Mouse (Mus musculus) limb, embryonic 13.5 days (tissue): ENCODE measurements around the gene Fam241b. TPM values are rescaled to one million over a fixed set of nuclear protein-coding genes. Genes with fewer than 3 reads are reported as not detected.

Source experiments
- ATAC-seq: fragments of 200-750 bp; cut with Nextera tagmentation; 2 replicates; pipeline ENCODE4 v1.8.0; 2017; ENCODE audit warnings: low read depth, moderate number of reproducible peaks, moderate TSS enrichment; ENCODE audit not compliant: low FRiP score
- H3K27ac ChIP-seq: fragments of 300-500 bp; sonication (generic); 2 replicates; pipeline ENCODE4 v1.5.1; 2015; ENCODE audit warnings: inconsistent platforms, mild to moderate bottlenecking, moderate library complexity
- H3K27me3 ChIP-seq: fragments of 300-500 bp; sonication (generic); 2 replicates; pipeline ENCODE4 v1.6.1; 2015; ENCODE audit warnings: mild to moderate bottlenecking, inconsistent platforms
- H3K36me3 ChIP-seq: fragments of 300-500 bp; sonication (generic); 2 replicates; pipeline ENCODE4 v1.6.1; 2015; ENCODE audit warnings: inconsistent platforms, mild to moderate bottlenecking, moderate library complexity
- H3K4me1 ChIP-seq: fragments of 300-500 bp; sonication (generic); 2 replicates; pipeline ENCODE4 v1.6.1; 2015; ENCODE audit warnings: inconsistent platforms
- H3K4me2 ChIP-seq: fragments of 300-500 bp; sonication (generic); replicated peaks from 2 replicates; pipeline ENCODE4 v1.6.1; 2015; ENCODE audit warnings: inconsistent platforms, mild to moderate bottlenecking, moderate library complexity
- H3K4me3 ChIP-seq: fragments of 300-500 bp; sonication (generic); 2 replicates; pipeline ENCODE4 v1.5.1; 2015; ENCODE audit warnings: moderate library complexity, mild to moderate bottlenecking, inconsistent platforms
- H3K9ac ChIP-seq: fragments of 300-500 bp; sonication (generic); 2 replicates; pipeline ENCODE4 v1.6.1; 2015; ENCODE audit warnings: mild to moderate bottlenecking, inconsistent platforms
- H3K9me3 ChIP-seq: fragments of 300-500 bp; sonication (generic); 2 replicates; pipeline ENCODE4 v1.6.1; 2016; ENCODE audit warnings: inconsistent platforms
- WGBS: fragments of 180-500 bp; shearing (Covaris S2); methylation state at CpG from one replicate; pipeline ENCODE4 v1.1.7; 2015; 5-methylcytosine and 5-hydroxymethylcytosine counted together
- polyA plus RNA-seq: library from polyadenylated mRNA; unstranded; fragments of >200 nt; fragmentation: Nextera tagmentation; extraction: Ambion mirVana; gene quantifications from 2 replicates; pipeline ENCODE4 v1.2.1, GENCODE M21; 2015

Fam241b gene
- polyA plus RNA-seq: 16.2 and 18.1 TPM in 2 replicates

GRCm38 (mm10) chr10:62143820-62144219, at the start of gene Fam241b:
Gene Fam241b, minus strand, starts transcription at chr10:62143920.
- no peak within 1 kb of the TSS for H3K9ac ChIP-seq
- H3K4me3 ChIP-seq: no peak within 1 kb of the TSS
- H3K9me3 ChIP-seq: no peaks in the 10 kb centered on the region
- H3K36me3 ChIP-seq: no peaks in the 10 kb centered on the region
- H3K27me3 ChIP-seq: peaks cover 25% of the 10 kb centered on the region
- no peak within 1 kb of the TSS for H3K27ac ChIP-seq
- 56% methylated on average over 8 of the region's 8 CpGs for WGBS
- ATAC-seq: no peak
- no peaks in the 10 kb centered on the region for H3K4me1 ChIP-seq
- H3K4me2 ChIP-seq: no peak within 1 kb of the TSS

GRCm38 (mm10) chr10:62192701-62193157, 49.0 kb upstream of the Fam241b start:
- H3K27ac ChIP-seq: no peak overlapping the region
- no peaks in the 10 kb centered on the region for H3K27me3 ChIP-seq
- no peaks in the 10 kb centered on the region for H3K9me3 ChIP-seq
- peaks cover 7% of the 10 kb centered on the region; the same call in 1 of the 2 replicates for H3K4me1 ChIP-seq
- H3K9ac ChIP-seq: no peak overlapping the region
- no peaks in the 10 kb centered on the region for H3K36me3 ChIP-seq
- H3K4me2 ChIP-seq: no peak overlapping the region
- WGBS: 72% methylated on average over 9 of the region's 9 CpGs
- no peak for ATAC-seq
- no peak overlapping the region for H3K4me3 ChIP-seq

- Histone ChIP-seq H3K9ac (no peak overlapping the region), H3K9me3 (no peaks in the 10 kb centered on the region), H3K4me2 (no peak overlapping the region), H3K36me3 (no peaks in the 10 kb centered on the region), H3K27ac (no peak overlapping the region), H3K27me3 (0 out of 2 replicates have a peak, but pooled peaks cover 4% of the 10 kb centered on the region), H3K4me1 (peaks cover 7% of the 10 kb centered on the region; the same call in 1 of the 2 replicates), H3K4me3 (no peak overlapping the region)
- ATAC-seq: no peak
- WGBS: 88% methylated on average over 7 of the region's 7 CpGs
Observed at GRCm38 (mm10) chr10:62190821-62191220, 47.1 kb upstream of the Fam241b start.

GRCm38 (mm10) chr10:62189910-62190309, 46.2 kb upstream of the Fam241b start:
- Histone ChIP-seq H3K36me3 (no peaks in the 10 kb centered on the region), H3K4me2 (no peak overlapping the region), H3K4me1 (peaks cover 7% of the 10 kb centered on the region; the same call in 1 of the 2 replicates), H3K27me3 (0 out of 2 replicates have a peak, but pooled peaks cover 7% of the 10 kb centered on the region), H3K4me3 (no peak overlapping the region), H3K27ac (no peak overlapping the region), H3K9ac (no peak overlapping the region), H3K9me3 (no peaks in the 10 kb centered on the region)
- no peak; the same call in 1 of the 2 replicates for ATAC-seq
- 64% methylated on average over 4 of the region's 4 CpGs for WGBS

- WGBS: 65% methylated on average over 3 of the region's 3 CpGs
- no peak for ATAC-seq
- 0 out of 2 replicates have a peak, but pooled peaks cover 7% of the 10 kb centered on the region for H3K27me3 ChIP-seq
- H3K4me1 ChIP-seq: peaks cover 7% of the 10 kb centered on the region; the same call in 1 of the 2 replicates
- H3K9me3 ChIP-seq: no peaks in the 10 kb centered on the region
- H3K27ac ChIP-seq: no peak overlapping the region
- no peak overlapping the region for H3K4me3 ChIP-seq
- no peak overlapping the region for H3K9ac ChIP-seq
- H3K4me2 ChIP-seq: no peak overlapping the region
- no peaks in the 10 kb centered on the region for H3K36me3 ChIP-seq
Observed at GRCm38 (mm10) chr10:62189303-62189702, 45.6 kb upstream of the Fam241b start.

- ATAC-seq: peak; percentile 34; the same call in 1 of the 2 replicates
- no peaks in the 10 kb centered on the region for H3K9me3 ChIP-seq
- no peak overlapping the region for H3K27ac ChIP-seq
- H3K36me3 ChIP-seq: no peaks in the 10 kb centered on the region
- no peak overlapping the region for H3K4me3 ChIP-seq
- H3K27me3 ChIP-seq: peaks cover 11% of the 10 kb centered on the region; the same call in 1 of the 2 replicates
- no peak overlapping the region for H3K9ac ChIP-seq
- 21% methylated on average over 7 of the region's 7 CpGs for WGBS
- no peak overlapping the region for H3K4me2 ChIP-seq
- H3K4me1 ChIP-seq: peaks cover 7% of the 10 kb centered on the region; the same call in 1 of the 2 replicates
Observed at GRCm38 (mm10) chr10:62186882-62187281, 43.2 kb upstream of the Fam241b start.

GRCm38 (mm10) chr10:62183053-62183452, 39.3 kb upstream of the Fam241b start:
- H3K36me3 ChIP-seq: no peaks in the 10 kb centered on the region
- no peaks in the 10 kb centered on the region for H3K4me1 ChIP-seq
- peaks cover 11% of the 10 kb centered on the region; the same call in 1 of the 2 replicates for H3K27me3 ChIP-seq
- no peak overlapping the region for H3K27ac ChIP-seq
- no peak overlapping the region for H3K4me2 ChIP-seq
- no peaks in the 10 kb centered on the region for H3K9me3 ChIP-seq
- peak; percentile 51 for ATAC-seq
- H3K4me3 ChIP-seq: no peak overlapping the region
- WGBS: 3% methylated on average over 10 of the region's 10 CpGs
- no peak overlapping the region for H3K9ac ChIP-seq

- 69% methylated on average over 6 of the region's 6 CpGs for WGBS
- peaks cover 11% of the 10 kb centered on the region; the same call in 1 of the 2 replicates for H3K27me3 ChIP-seq
- ATAC-seq: no peak
Observed at GRCm38 (mm10) chr10:62182471-62183014, 38.8 kb upstream of the Fam241b start.

GRCm38 (mm10) chr10:62181701-62182100, 38.0 kb upstream of the Fam241b start:
- H3K4me1 ChIP-seq: no peaks in the 10 kb centered on the region
- no peaks in the 10 kb centered on the region for H3K36me3 ChIP-seq
- H3K27me3 ChIP-seq: peaks cover 11% of the 10 kb centered on the region; the same call in 1 of the 2 replicates
- no peak overlapping the region for H3K4me3 ChIP-seq
- ATAC-seq: no peak
- no peak overlapping the region for H3K4me2 ChIP-seq
- no peaks in the 10 kb centered on the region for H3K9me3 ChIP-seq
- H3K9ac ChIP-seq: no peak overlapping the region
- WGBS: 52% methylated on average over 3 of the region's 3 CpGs
- H3K27ac ChIP-seq: no peak overlapping the region

More at GRCm38 (mm10) chr10:62182471-62183014, 38.8 kb upstream of the Fam241b start:
- Histone ChIP-seq H3K9me3 (no peaks in the 10 kb centered on the region), H3K9ac (no peak overlapping the region), H3K36me3 (no peaks in the 10 kb centered on the region), H3K4me2 (no peak overlapping the region), H3K4me1 (no peaks in the 10 kb centered on the region), H3K27ac (no peak overlapping the region), H3K4me3 (no peak overlapping the region)

GRCm38 (mm10) chr10:62179944-62180343, 36.2 kb upstream of the Fam241b start:
- no peak overlapping the region for H3K9ac ChIP-seq
- H3K27me3 ChIP-seq: peaks cover 9% of the 10 kb centered on the region; the same call in 1 of the 2 replicates
- H3K36me3 ChIP-seq: no peaks in the 10 kb centered on the region
- H3K4me1 ChIP-seq: no peaks in the 10 kb centered on the region
- no peak overlapping the region for H3K4me2 ChIP-seq
- WGBS: 86% methylated on average over 3 of the region's 3 CpGs
- ATAC-seq: no peak
- H3K9me3 ChIP-seq: no peaks in the 10 kb centered on the region
- H3K27ac ChIP-seq: no peak overlapping the region
- no peak overlapping the region for H3K4me3 ChIP-seq

GRCm38 (mm10) chr10:62174533-62175313, 31.0 kb upstream of the Fam241b start:
- Histone ChIP-seq H3K36me3 (no peaks in the 10 kb centered on the region), H3K27me3 (0 out of 2 replicates have a peak, but pooled peaks cover 8% of the 10 kb centered on the region), H3K27ac (no peak overlapping the region), H3K4me3 (no peak overlapping the region), H3K9ac (no peak overlapping the region), H3K9me3 (no peaks in the 10 kb centered on the region), H3K4me2 (no peak overlapping the region), H3K4me1 (peaks cover 5% of the 10 kb centered on the region; the same call in 1 of the 2 replicates)
- 56% methylated on average over 15 of the region's 15 CpGs for WGBS
- no peak for ATAC-seq

GRCm38 (mm10) chr10:62173941-62174448, 30.3 kb upstream of the Fam241b start:
- Histone ChIP-seq H3K4me1 (peaks cover 5% of the 10 kb centered on the region; the same call in 1 of the 2 replicates), H3K9me3 (no peaks in the 10 kb centered on the region), H3K9ac (no peak overlapping the region), H3K4me2 (no peak overlapping the region), H3K4me3 (no peak overlapping the region), H3K27ac (no peak overlapping the region), H3K27me3 (0 out of 2 replicates have a peak, but pooled peaks cover 8% of the 10 kb centered on the region), H3K36me3 (no peaks in the 10 kb centered on the region)
- no peak for ATAC-seq
- WGBS: 37% methylated on average over 9 of the region's 9 CpGs
